In genomic region chr1:74179624-74180408, GRCm38 (mm10) we compare ENCODE assay signal across 14 mouse cellular contexts. TPM values are rescaled to one million over a fixed set of nuclear protein-coding genes. Genes with fewer than 3 reads are reported as not detected.
DNase-seq lines count a peak whose midpoint lies in the region; ATAC-seq lines count a peak whose summit lies in the region.
"Had no signal": no experiment of that assay in that cellular context is flagged by ENCODE, and none has a peak within 500 bp of the region (broad histone marks: within the 10 kb centered on the region; RNA-seq: fewer than 3 reads in every experiment).

No protein-coding gene starts in this region.

- H3K36me3 ChIP-seq in heart, embryonic 15.5 days = no peaks in the 10 kb centered on the region
- no peaks in the 10 kb centered on the region for H3K36me3 ChIP-seq in forebrain, embryonic 10.5 days (replicated peaks)
- H3K36me3 ChIP-seq: forebrain, embryonic 15.5 days; neural tube, embryonic 12.5 days had no signal

- ATAC-seq in heart, embryonic 15.5 days (replicated peaks; ENCODE audit: insufficient number of reproducible peaks, insufficient read depth, low FRiP score, low read depth) = peak; percentile 80
- ATAC-seq: forebrain, embryonic 15.5 days had no signal

- no peaks in the 10 kb centered on the region for H3K27me3 ChIP-seq in heart, embryonic 15.5 days
- no peaks in the 10 kb centered on the region for H3K27me3 ChIP-seq in forebrain, embryonic 10.5 days (ENCODE audit: poor library complexity, severe bottlenecking)
- H3K27me3 ChIP-seq: forebrain, embryonic 15.5 days; neural tube, embryonic 12.5 days had no signal

- peak overlapping the region; percentile 24 for H3K27ac ChIP-seq in heart, embryonic 15.5 days
- no peak overlapping the region for H3K27ac ChIP-seq in forebrain, embryonic 10.5 days
- H3K27ac ChIP-seq: forebrain, embryonic 15.5 days; macrophage; neural tube, embryonic 12.5 days had no signal

- H3K9ac ChIP-seq in heart, embryonic 15.5 days = no peak overlapping the region
- H3K9ac ChIP-seq: forebrain, embryonic 15.5 days; neural tube, embryonic 12.5 days had no signal

- peaks cover 18% of the 10 kb centered on the region for H3K4me1 ChIP-seq in heart, embryonic 15.5 days (replicated peaks)
- peaks cover 8% of the 10 kb centered on the region for H3K4me1 ChIP-seq in forebrain, embryonic 10.5 days
- H3K4me1 ChIP-seq: forebrain, embryonic 15.5 days; neural tube, embryonic 12.5 days had no signal

- DNase-seq in kidney, postnatal 4 days = peak; percentile 31 to 39
- no peak for DNase-seq in kidney, postnatal 36 days
- DNase-seq in embryo, embryonic 10 days (ENCODE audit: low spot score) = peak; percentile 34
- peak; percentile 18 for DNase-seq in mesoderm, embryonic 11.5 days (ENCODE audit: low read depth, low spot score)
- no peak for DNase-seq in forebrain, embryonic 10.5 days (ENCODE audit: extremely low spot score, low spot score)
- no peak for DNase-seq in right cerebral cortex, postnatal 10 days (ENCODE audit: low spot score in 2 of 2)
- no peak for DNase-seq in c-Kit-positive CD71-positive TER-119-positive erythroid progenitor cells, embryonic 14.5 days (ENCODE audit: low spot score)
- DNase-seq: cerebellum, adult 2 months; right cerebral cortex, postnatal 14 days; thymus, postnatal 14 days had no signal

- no peak overlapping the region for H3K4me3 ChIP-seq in heart, embryonic 15.5 days
- no peak overlapping the region for H3K4me3 ChIP-seq in forebrain, embryonic 10.5 days
- H3K4me3 ChIP-seq: forebrain, embryonic 15.5 days; neural tube, embryonic 12.5 days had no signal

- WGBS in heart, embryonic 15.5 days = 34% methylated on average over 9 of the region's 9 CpGs
- 75% methylated on average over 9 of the region's 9 CpGs for WGBS in forebrain, embryonic 10.5 days

- H3K4me2 ChIP-seq in heart, embryonic 15.5 days = no peak overlapping the region
- H3K4me2 ChIP-seq: forebrain, embryonic 15.5 days; neural tube, embryonic 12.5 days had no signal

- H3K9me3 ChIP-seq in heart, embryonic 15.5 days (replicated peaks) = no peaks in the 10 kb centered on the region
- no peaks in the 10 kb centered on the region for H3K9me3 ChIP-seq in forebrain, embryonic 10.5 days
- H3K9me3 ChIP-seq: forebrain, embryonic 15.5 days; neural tube, embryonic 12.5 days had no signal

RNA-seq across cellular contexts. Expression of gene Cxcr1, which starts 14.6 kb away (rescaled TPM):
- not detected in 2 replicates for polyA plus RNA-seq in heart, embryonic 15.5 days (2015; fragmentation: Nextera tagmentation; extraction: Ambion mirVana)
- not detected in 2 replicates for polyA plus RNA-seq in forebrain, embryonic 10.5 days (2016; fragmentation: Nextera tagmentation; extraction: Ambion mirVana)
- polyA plus RNA-seq: cerebellum, adult 2 months; forebrain, embryonic 15.5 days; macrophage; neural tube, embryonic 12.5 days had no signal

RNA-seq across cellular contexts. Expression of gene Cxcr2, which starts 26.0 kb away (rescaled TPM):
- 0.13 and 0.15 TPM in 2 replicates for polyA plus RNA-seq in heart, embryonic 15.5 days (2015; fragmentation: Nextera tagmentation; extraction: Ambion mirVana)
- polyA plus RNA-seq in forebrain, embryonic 10.5 days (2016; fragmentation: Nextera tagmentation; extraction: Ambion mirVana) = 0.05 and 0.14 TPM in 2 replicates

RNA-seq across cellular contexts. Expression of gene Rufy4, which starts 54.5 kb away (rescaled TPM):
- polyA plus RNA-seq in heart, embryonic 15.5 days (2015; fragmentation: Nextera tagmentation; extraction: Ambion mirVana) = 0.43 and 0.49 TPM in 2 replicates
- 0.27 and 0.35 TPM in 2 replicates for polyA plus RNA-seq in forebrain, embryonic 10.5 days (2016; fragmentation: Nextera tagmentation; extraction: Ambion mirVana)
- polyA plus RNA-seq: macrophage had no signal

RNA-seq across cellular contexts. Expression of gene Tns1, which starts 55.6 kb away (rescaled TPM):
- polyA plus RNA-seq in heart, embryonic 15.5 days (2015; fragmentation: Nextera tagmentation; extraction: Ambion mirVana) = 121 and 140 TPM in 2 replicates
- polyA plus RNA-seq in forebrain, embryonic 10.5 days (2016; fragmentation: Nextera tagmentation; extraction: Ambion mirVana) = 11.6 and 15.9 TPM in 2 replicates

RNA-seq across cellular contexts. Expression of gene Arpc2, which starts 56.1 kb away (rescaled TPM):
- polyA plus RNA-seq in heart, embryonic 15.5 days (2015; fragmentation: Nextera tagmentation; extraction: Ambion mirVana) = 406 and 413 TPM in 2 replicates
- polyA plus RNA-seq in forebrain, embryonic 10.5 days (2016; fragmentation: Nextera tagmentation; extraction: Ambion mirVana) = 345 TPM in 2 replicates

Comparison
In these comparisons a context has a peak if more than half of its experiments do, and no peak if none do; other contexts are left out.
1. DNase-seq: peak in kidney, postnatal 4 days (2 of 2), embryo, embryonic 10 days (single experiment) and mesoderm, embryonic 11.5 days (single experiment); none in kidney, postnatal 36 days (0 of 2), forebrain, embryonic 10.5 days (single experiment), right cerebral cortex, postnatal 10 days (0 of 2) and c-Kit-positive CD71-positive TER-119-positive erythroid progenitor cells, embryonic 14.5 days (single experiment).